Mouse (Mus musculus): ENCODE measurements at regions not wholly inside any gene's neighbourhood (a gene's known extent, or its start where the extent isn't known, plus 50 kb on each side); places are given as distances from the start of the nearest gene placed in this dataset.

GRCm38 (mm10) chr9:26383996-26384395 is 349.5 kb upstream of the B3gat1 start:
- Histone ChIP-seq H3K4me3 (no peak overlapping the region), H3K27me3 (no peaks in the 10 kb centered on the region), H3K4me2 (no peak overlapping the region), H3K4me1 (no peaks in the 10 kb centered on the region), H3K9ac (no peak overlapping the region), H3K36me3 (no peaks in the 10 kb centered on the region), H3K9me3 (no peaks in the 10 kb centered on the region), H3K27ac (no peak overlapping the region)
- no peak for ATAC-seq (ENCODE audit: borderline replicate concordance, extremely low read depth, low FRiP score, low TSS enrichment)
- 63% methylated on average over 1 of the region's 1 CpGs for WGBS

GRCm38 (mm10) chr9:26398635-26399034 is 334.9 kb upstream of the B3gat1 start:
- H3K4me3 ChIP-seq = no peak overlapping the region
- no peaks in the 10 kb centered on the region for H3K27me3 ChIP-seq
- H3K4me2 ChIP-seq = no peak overlapping the region
- H3K9ac ChIP-seq = no peak overlapping the region
- no peaks in the 10 kb centered on the region for H3K9me3 ChIP-seq
- 62% methylated on average over 3 of the region's 3 CpGs for WGBS
- no peaks in the 10 kb centered on the region for H3K36me3 ChIP-seq
- H3K27ac ChIP-seq = no peak overlapping the region
- no peak for ATAC-seq (ENCODE audit: borderline replicate concordance, extremely low read depth, low FRiP score, low TSS enrichment)
- H3K4me1 ChIP-seq = no peaks in the 10 kb centered on the region

GRCm38 (mm10) chr9:26422897-26423823 is 310.4 kb upstream of the B3gat1 start:
- Histone ChIP-seq H3K9me3 (no peaks in the 10 kb centered on the region), H3K4me2 (no peak overlapping the region), H3K36me3 (no peaks in the 10 kb centered on the region), H3K9ac (no peak overlapping the region), H3K4me1 (no peaks in the 10 kb centered on the region), H3K4me3 (no peak overlapping the region), H3K27me3 (no peaks in the 10 kb centered on the region), H3K27ac (no peak overlapping the region)
- 33% methylated on average over 11 of the region's 11 CpGs for WGBS
- ATAC-seq (ENCODE audit: borderline replicate concordance, extremely low read depth, low FRiP score, low TSS enrichment) = no peak

GRCm38 (mm10) chr9:26435507-26435906 is 298.0 kb upstream of the B3gat1 start:
- H3K9ac ChIP-seq = no peak overlapping the region
- H3K4me2 ChIP-seq = no peak overlapping the region
- H3K27ac ChIP-seq = no peak overlapping the region
- H3K4me1 ChIP-seq = no peaks in the 10 kb centered on the region
- no peaks in the 10 kb centered on the region for H3K27me3 ChIP-seq
- ATAC-seq (ENCODE audit: borderline replicate concordance, extremely low read depth, low FRiP score, low TSS enrichment) = no peak
- H3K4me3 ChIP-seq = no peak overlapping the region
- 76% methylated on average over 2 of the region's 2 CpGs for WGBS
- no peaks in the 10 kb centered on the region for H3K36me3 ChIP-seq
- H3K9me3 ChIP-seq = no peaks in the 10 kb centered on the region

GRCm38 (mm10) chr9:26437244-26437643 is 296.3 kb upstream of the B3gat1 start:
- H3K27me3 ChIP-seq = no peaks in the 10 kb centered on the region
- no peak overlapping the region for H3K4me2 ChIP-seq
- H3K4me1 ChIP-seq = no peaks in the 10 kb centered on the region
- WGBS = 74% methylated on average over 2 of the region's 2 CpGs
- no peak overlapping the region for H3K9ac ChIP-seq
- H3K4me3 ChIP-seq = no peak overlapping the region
- H3K9me3 ChIP-seq = no peaks in the 10 kb centered on the region
- no peak overlapping the region for H3K27ac ChIP-seq
- H3K36me3 ChIP-seq = no peaks in the 10 kb centered on the region
- ATAC-seq (ENCODE audit: borderline replicate concordance, extremely low read depth, low FRiP score, low TSS enrichment) = no peak

- 63% methylated on average over 7 of the region's 7 CpGs for WGBS
- H3K4me2 ChIP-seq = no peak overlapping the region
- H3K27me3 ChIP-seq = no peaks in the 10 kb centered on the region
- no peak overlapping the region for H3K9ac ChIP-seq
- no peak overlapping the region for H3K27ac ChIP-seq
- no peaks in the 10 kb centered on the region for H3K4me1 ChIP-seq
- ATAC-seq (ENCODE audit: borderline replicate concordance, extremely low read depth, low FRiP score, low TSS enrichment) = no peak
- H3K36me3 ChIP-seq = no peaks in the 10 kb centered on the region
- H3K4me3 ChIP-seq = no peak overlapping the region
- H3K9me3 ChIP-seq = no peaks in the 10 kb centered on the region
Measured at GRCm38 (mm10) chr9:26453924-26454323, 279.6 kb upstream of the B3gat1 start.

- Histone ChIP-seq H3K27me3 (no peaks in the 10 kb centered on the region), H3K27ac (no peak overlapping the region), H3K4me3 (no peak overlapping the region), H3K4me2 (no peak overlapping the region), H3K9me3 (no peaks in the 10 kb centered on the region), H3K9ac (no peak overlapping the region), H3K4me1 (no peaks in the 10 kb centered on the region), H3K36me3 (no peaks in the 10 kb centered on the region)
- ATAC-seq (ENCODE audit: borderline replicate concordance, extremely low read depth, low FRiP score, low TSS enrichment) = no peak
- WGBS = 76% methylated on average over 2 of the region's 2 CpGs
Measured at GRCm38 (mm10) chr9:26461081-26461480, 272.4 kb upstream of the B3gat1 start.

GRCm38 (mm10) chr9:26470694-26471392 is 262.7 kb upstream of the B3gat1 start:
- WGBS = 72% methylated on average over 7 of the region's 7 CpGs
- Histone ChIP-seq H3K9me3 (no peaks in the 10 kb centered on the region), H3K27me3 (no peaks in the 10 kb centered on the region), H3K9ac (no peak overlapping the region), H3K36me3 (no peaks in the 10 kb centered on the region), H3K27ac (no peak overlapping the region), H3K4me2 (no peak overlapping the region), H3K4me3 (no peak overlapping the region), H3K4me1 (no peaks in the 10 kb centered on the region)
- no peak for ATAC-seq (ENCODE audit: borderline replicate concordance, extremely low read depth, low FRiP score, low TSS enrichment)

GRCm38 (mm10) chr9:26476341-26476740 is 257.2 kb upstream of the B3gat1 start:
- Histone ChIP-seq H3K4me2 (no peak overlapping the region), H3K36me3 (no peaks in the 10 kb centered on the region), H3K27me3 (no peaks in the 10 kb centered on the region), H3K9me3 (no peaks in the 10 kb centered on the region), H3K4me3 (no peak overlapping the region), H3K9ac (no peak overlapping the region), H3K4me1 (no peaks in the 10 kb centered on the region), H3K27ac (no peak overlapping the region)
- no peak for ATAC-seq (ENCODE audit: borderline replicate concordance, extremely low read depth, low FRiP score, low TSS enrichment)
- WGBS = 86% methylated on average over 3 of the region's 3 CpGs

- no peak for ATAC-seq (ENCODE audit: borderline replicate concordance, extremely low read depth, low FRiP score, low TSS enrichment)
- WGBS = 75% methylated on average over 8 of the region's 8 CpGs
Measured at GRCm38 (mm10) chr9:26480881-26481280, 252.6 kb upstream of the B3gat1 start.

GRCm38 (mm10) chr9:26481890-26482289 is 251.6 kb upstream of the B3gat1 start:
- Histone ChIP-seq H3K36me3 (no peaks in the 10 kb centered on the region), H3K4me3 (no peak overlapping the region), H3K9ac (no peak overlapping the region), H3K4me1 (no peaks in the 10 kb centered on the region), H3K27me3 (no peaks in the 10 kb centered on the region), H3K4me2 (no peak overlapping the region), H3K27ac (no peak overlapping the region), H3K9me3 (no peaks in the 10 kb centered on the region)
- no peak for ATAC-seq (ENCODE audit: borderline replicate concordance, extremely low read depth, low FRiP score, low TSS enrichment)

More at GRCm38 (mm10) chr9:26480881-26481280, 252.6 kb upstream of the B3gat1 start:
- H3K4me3 ChIP-seq = no peak overlapping the region
- H3K9me3 ChIP-seq = no peaks in the 10 kb centered on the region
- H3K36me3 ChIP-seq = no peaks in the 10 kb centered on the region
- H3K4me1 ChIP-seq = no peaks in the 10 kb centered on the region
- H3K4me2 ChIP-seq = no peak overlapping the region
- H3K27me3 ChIP-seq = no peaks in the 10 kb centered on the region
- H3K9ac ChIP-seq = no peak overlapping the region
- no peak overlapping the region for H3K27ac ChIP-seq

- no peak overlapping the region for H3K4me2 ChIP-seq
- no peaks in the 10 kb centered on the region for H3K9me3 ChIP-seq
- H3K27me3 ChIP-seq = no peaks in the 10 kb centered on the region
- no peak overlapping the region for H3K4me3 ChIP-seq
- H3K27ac ChIP-seq = no peak overlapping the region
- H3K4me1 ChIP-seq = no peaks in the 10 kb centered on the region
- ATAC-seq (ENCODE audit: borderline replicate concordance, extremely low read depth, low FRiP score, low TSS enrichment) = no peak
- no peak overlapping the region for H3K9ac ChIP-seq
- 71% methylated on average over 2 of the region's 2 CpGs for WGBS
- no peaks in the 10 kb centered on the region for H3K36me3 ChIP-seq
Measured at GRCm38 (mm10) chr9:26493740-26494139, 239.8 kb upstream of the B3gat1 start.

All from lung, embryonic 15.5 days (tissue).